Mouse (Mus musculus) erythroblast, embryonic 14.5 days (primary cell): ENCODE measurements around the gene Hist1h2ab.

ENCODE experiments used
- GATA1 ChIP-seq: IDR thresholded peaks from 2 replicates; pipeline ENCODE4 v1.6.1; 2012; ENCODE audit warnings: low read length, inconsistent platforms, mixed read lengths
- TAL1 ChIP-seq: IDR thresholded peaks from 3 replicates; pipeline ENCODE4 v1.6.1; 2012; ENCODE audit warnings: low read length, inconsistent platforms, mixed read lengths

DNA sequence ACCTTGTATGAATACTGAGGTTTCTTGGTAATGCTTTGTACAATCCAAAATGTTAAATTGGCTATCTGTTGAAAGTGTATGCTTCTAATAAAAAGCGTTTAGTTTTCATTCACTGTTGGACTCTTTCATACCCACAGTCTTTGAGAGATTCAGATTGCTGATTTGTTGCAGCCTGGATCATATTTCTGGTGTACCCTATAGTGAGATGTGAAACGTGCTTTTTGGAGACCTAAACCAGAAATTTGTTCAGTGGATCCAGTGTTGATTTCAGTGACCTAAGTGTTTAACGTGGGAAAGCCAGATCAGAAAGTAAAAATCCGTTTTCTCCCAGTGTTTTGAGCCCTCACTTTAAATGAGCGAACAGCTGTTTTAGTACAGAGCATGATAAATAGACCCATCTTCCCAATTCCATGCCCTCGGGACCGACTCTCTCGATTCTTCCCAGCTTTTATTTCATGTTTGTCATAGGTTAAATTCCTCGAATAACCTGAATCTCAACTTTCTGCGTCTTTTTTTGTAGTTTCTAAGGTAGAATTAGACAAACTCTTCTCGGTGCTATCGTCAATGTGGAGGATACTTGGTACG is 10.6 kb upstream of the Hist1h2ab start:
- TF ChIP-seq GATA1 (no peak), TAL1 (no peak)
